Mouse (Mus musculus) retina, postnatal 7 days (tissue): ENCODE results near the gene Oxnad1.

Experiments used
- DNase-seq: peaks from one replicate; pipeline ENCODE4 v3.0.0-alpha.2; 2012; ENCODE audit warnings: low read depth, low spot score

Oxnad1 gene

DNA sequence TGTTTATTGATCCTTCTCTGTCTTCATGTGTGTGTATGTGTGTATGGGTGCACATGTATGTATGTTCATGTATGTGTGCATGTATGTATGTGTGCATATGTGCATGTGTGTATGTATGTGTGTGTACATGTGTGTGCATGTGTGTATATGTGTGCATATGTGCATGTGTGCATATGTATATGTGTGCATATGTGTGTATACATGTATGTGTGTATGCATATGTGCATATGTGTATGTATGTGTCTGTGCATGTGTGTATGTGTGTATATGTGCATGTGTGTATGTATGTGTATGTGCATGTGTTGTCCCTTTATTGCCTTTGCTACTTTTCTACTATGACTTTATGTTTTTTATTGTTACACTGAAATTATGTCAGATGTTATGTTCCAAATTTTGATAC is 59.6 kb downstream of the Oxnad1 start:
- DNase-seq: no peak

DNA sequence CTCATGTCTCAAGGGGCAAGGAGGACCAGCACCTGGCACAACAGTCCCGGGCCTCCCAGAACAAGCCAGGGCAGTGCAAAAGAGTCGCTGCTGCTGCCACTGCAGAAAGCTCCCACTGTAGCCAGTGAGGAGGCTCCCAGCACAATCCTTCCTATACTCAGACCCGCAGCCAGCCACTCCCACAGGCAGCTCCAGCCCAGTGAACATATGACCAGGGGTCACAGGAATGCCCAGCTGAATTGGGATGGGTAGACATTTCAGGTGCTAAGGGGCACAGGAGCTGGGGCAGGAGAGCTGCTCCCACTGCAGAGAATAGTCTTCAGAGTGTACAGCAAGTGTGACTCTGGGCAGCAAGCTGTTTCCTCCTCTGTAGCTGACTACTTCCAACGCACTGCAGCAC is 60.2 kb downstream of the Oxnad1 start:
- no peak for DNase-seq

DNA sequence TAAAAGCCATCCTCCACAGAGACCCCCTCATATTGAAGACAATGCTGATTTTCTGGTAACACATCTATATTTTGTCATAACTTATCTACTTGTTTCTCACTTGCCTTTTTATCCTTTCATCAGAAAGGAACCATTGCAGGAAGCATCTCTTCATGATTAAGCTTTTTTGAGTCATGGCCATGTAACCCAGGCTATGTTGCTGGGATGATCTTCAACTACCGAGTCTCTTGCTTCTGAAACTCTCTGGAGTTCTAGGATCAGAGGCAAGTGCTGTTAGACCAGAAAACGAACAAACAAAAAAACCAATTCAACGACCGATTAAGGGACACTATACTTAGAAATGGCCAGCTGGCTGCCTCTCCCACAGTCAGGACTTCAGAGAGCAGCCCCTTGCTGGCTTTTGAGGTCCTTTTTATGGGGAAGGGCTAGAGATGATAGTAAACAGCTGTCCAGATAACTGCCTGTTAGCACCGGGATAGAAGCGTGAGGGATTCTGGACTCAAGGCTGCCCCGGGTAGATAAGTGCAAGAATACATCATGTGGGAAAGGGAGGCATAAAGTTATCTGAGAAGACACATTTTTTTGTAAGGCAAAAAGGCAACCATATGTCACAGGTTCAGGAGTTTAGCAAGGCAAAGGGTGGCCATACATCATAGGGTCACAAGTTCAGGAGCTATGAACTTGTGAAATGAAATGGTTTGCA is 60.8 kb downstream of the Oxnad1 start:
- no peak for DNase-seq

DNA sequence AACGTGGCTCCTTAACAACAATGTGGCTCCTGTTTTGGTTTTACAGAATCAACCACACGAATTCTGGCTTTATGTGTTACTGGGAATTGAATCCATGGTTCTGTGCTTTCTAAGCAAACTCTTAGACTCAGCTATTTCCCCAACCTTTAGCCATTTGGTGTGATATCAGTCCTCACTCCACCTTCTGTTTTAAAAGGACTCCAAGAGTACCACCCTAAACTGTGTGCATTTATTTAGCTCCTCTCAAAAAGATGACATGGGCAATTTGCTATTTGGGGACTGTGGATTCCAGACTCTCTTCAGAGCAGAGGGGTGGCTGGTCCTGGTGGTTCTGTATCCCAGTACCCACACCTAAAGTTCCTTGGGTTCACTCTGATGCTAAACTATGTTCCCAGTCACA is 61.4 kb downstream of the Oxnad1 start:
- no peak for DNase-seq

DNA sequence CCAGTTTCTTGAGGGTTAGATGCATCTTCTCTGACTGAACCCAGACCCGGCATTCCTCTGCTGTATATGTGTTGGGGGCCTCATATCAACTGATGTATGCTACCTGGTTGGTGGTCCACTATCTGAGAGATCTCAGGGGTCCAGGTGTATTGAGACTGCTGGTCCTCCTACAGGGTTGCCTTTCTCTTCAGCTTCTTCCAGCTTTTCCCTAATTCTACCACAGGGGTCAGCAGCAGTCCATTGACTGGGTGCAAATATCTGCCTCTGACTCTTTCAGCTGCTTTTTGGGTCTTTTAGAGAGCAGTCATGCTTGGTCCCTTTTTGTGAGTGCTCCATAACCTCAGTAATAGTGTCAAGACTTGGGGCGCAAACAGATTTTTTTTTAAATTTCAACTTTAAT is 65.7 kb downstream of the Oxnad1 start:
- DNase-seq: no peak

DNA sequence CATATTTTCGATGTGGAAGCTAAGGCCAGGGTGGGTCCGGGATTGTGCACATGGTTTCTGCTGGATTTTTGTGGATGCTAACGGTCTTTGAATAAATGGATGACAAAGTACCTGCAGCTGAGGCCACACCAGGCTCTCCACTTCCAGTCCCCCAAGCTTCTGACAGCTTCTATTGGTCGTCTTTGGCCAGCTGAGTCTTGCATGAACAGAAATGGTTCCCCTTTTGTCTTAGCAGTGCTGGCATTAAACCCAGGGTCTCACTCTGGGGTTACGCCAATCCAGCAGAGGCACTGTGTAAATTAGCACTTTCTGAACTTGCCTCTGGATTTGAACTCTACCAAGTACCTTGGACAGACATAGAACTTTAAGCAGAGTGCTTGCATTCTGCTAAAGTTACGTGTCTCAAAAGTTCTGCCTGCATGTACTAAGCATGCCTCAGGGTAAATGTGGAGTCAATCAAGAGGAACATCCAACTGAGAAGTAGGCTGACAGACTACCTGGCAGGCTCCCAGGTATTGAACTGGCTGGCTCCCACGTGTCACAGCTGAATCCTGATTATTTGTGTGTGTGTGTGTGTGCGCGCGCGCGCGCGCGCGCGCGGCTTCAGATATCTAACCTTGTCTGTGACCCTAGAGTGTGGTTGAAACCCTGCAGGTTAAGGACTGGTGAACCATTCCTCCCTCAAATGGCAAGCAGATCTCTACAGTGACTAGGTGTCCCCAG is 67.2 kb downstream of the Oxnad1 start:
- no peak for DNase-seq
